Mouse (Mus musculus) heart, postnatal 36 days (tissue): ENCODE data around the gene Frmd8. TPM values are rescaled to one million over a fixed set of nuclear protein-coding genes. Genes with fewer than 3 reads are reported as not detected.
A peak's percentile ranks its signal among the peaks of the same experiment; 100 is the strongest.

Experiments used
- DNase-seq, 2 experiments: peaks; one replicate each; pipeline ENCODE4 v3.0.0; 2021 to 2022
- intact Hi-C: fragments of 180-260 bp; cut with DNase I; formaldehyde crosslinking; loops from one replicate; pipeline ENCODE4 v1.15.1; 2025
- total RNA-seq, 2 experiments: library from RNA; stranded (reverse); gene quantifications; 2 replicates each; pipeline ENCODE4 v1.2.3; 2021

Frmd8 gene
- total RNA-seq, 2 experiments from 2014 or later: 11.4 to 11.7 TPM

DNA sequence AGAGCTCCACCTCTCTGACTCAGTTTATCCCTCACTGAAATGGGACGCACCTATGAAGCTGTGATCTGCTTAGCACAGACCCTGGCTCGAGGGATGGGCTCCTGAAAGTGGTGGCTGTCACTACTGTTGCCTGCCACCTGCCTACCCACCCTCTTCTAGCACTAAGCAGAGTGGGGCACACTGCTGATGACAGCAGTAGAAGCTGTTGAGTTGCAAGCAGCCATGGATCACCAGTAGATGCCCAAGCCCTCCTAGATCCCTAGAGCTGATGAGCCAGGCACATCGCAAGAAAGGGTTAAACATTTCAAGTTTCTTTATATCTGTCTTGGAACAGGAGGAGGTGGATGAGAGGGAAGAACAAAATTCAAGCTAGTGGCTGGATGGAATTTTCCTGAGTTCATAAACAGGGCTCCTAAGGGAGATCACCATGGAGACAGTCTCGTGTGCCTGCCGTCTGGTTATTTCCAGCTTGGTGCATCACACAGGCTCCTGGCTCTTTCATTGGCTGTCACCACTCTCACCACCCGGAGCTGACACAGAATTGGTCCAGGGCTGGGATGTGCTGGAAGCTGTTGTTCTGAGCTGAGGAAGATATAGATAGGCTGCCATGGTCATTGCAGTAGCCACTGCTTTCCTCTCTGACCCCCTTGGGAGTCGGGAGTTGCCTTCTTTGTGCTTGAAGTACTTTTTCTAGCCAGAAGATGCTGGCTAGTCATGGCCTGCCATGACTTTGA lies 63.1 kb downstream of the Frmd8 start:
- intact Hi-C loops: no loop called here
- peak; percentile 69 to 78 for DNase-seq

GRCm38 (mm10) chr19:5810840-5811563 lies 64.1 kb downstream of the Frmd8 start:
- intact Hi-C loops: no loop called here
- DNase-seq: peak in 1 of 2 experiments; percentile 36

DNA sequence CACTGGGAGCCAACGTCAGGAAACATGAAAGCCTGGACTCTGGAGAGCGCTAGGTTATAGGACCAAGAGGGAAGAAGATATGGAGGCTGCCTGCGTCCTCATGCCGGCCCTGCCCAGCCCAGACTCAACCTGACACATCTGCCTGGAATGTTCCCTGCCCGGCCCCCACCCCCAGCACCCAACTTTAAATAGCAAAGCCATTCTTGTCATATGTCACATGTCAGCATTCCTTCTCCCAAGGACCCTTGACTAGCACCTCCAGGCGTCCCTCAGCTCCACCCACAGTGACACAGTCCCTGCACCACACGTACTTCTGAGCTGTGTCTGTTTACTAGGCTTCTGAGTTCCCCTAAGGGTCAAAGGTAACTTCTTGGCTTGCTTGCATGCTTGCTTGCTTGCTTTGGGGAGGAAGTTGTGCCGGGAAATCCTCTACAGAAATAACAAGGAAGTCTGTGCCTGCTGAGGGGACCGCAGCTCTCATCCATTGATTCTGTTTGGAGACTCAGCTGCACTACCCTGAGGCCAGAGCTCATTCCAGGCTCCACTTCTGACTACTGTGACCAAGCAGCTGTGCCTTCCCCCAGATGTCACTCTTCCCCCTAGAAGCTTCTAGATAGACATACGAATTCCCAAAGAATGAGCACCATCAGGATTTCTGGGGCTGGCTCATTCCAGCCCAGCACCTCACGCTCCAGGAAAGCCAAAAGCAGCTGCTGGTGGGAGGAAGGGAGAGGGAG lies 64.8 kb downstream of the Frmd8 start:
- peak in 1 of 2 experiments; percentile 59 for DNase-seq
- intact Hi-C loops: no loop called here

- intact Hi-C loops: no loop called here
- DNase-seq: no peak
These were observed 65.4 kb downstream of the Frmd8 start for GRCm38 (mm10) chr19:5809712-5810089.

GRCm38 (mm10) chr19:5808955-5809711 lies 65.9 kb downstream of the Frmd8 start:
- DNase-seq: no peak
- intact Hi-C loops: no loop called here

- intact Hi-C loops: no loop called here
- no peak for DNase-seq
These were observed 67.3 kb downstream of the Frmd8 start for GRCm38 (mm10) chr19:5807740-5808139.

GRCm38 (mm10) chr19:5806809-5807205 lies 68.3 kb downstream of the Frmd8 start:
- intact Hi-C loops: no loop called here
- DNase-seq: peak; percentile 53 to 63

- peak; percentile 64 to 71 for DNase-seq
- intact Hi-C loops: no loop called here
These were observed 68.8 kb downstream of the Frmd8 start for GRCm38 (mm10) chr19:5806051-5806808.

DNA sequence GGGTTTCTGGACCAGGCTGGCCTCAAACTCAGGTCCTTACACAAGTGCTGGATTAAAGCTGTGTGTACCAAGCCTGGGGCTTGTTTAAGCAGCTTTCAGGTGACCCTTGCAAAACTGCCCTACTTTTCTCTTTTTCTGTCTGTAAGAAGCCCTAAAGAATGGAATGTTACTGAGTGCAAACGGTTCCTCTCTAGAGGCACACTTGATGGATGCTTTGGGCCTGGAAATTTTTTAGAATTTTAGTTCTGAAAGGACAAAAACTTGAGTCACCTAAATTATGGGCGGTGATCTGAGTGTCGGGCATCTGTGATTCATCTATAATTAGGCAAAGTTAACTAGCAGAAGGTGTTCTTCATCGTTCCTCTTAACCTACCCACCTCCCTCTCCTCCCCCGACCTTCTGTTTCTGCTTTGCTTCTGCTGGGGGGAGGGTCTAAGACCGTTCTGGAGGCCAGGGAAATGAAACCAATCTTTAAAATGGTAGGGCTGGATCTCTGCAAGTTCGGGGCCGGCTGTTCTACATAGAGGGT lies 70.6 kb downstream of the Frmd8 start:
- intact Hi-C loops: no loop called here

GRCm38 (mm10) chr19:5803881-5804279 lies 71.2 kb downstream of the Frmd8 start:
- intact Hi-C loops: loop anchor here (2.0 kb wide), 1 partner anchor 15 kb away; no protein-coding TSS in a partner anchor
- no peak for DNase-seq

More for the DNA sequence above, 70.6 kb downstream of the Frmd8 start:
- DNase-seq: peak in 1 of 2 experiments; percentile 23

GRCm38 (mm10) chr19:5803041-5803880 lies 71.8 kb downstream of the Frmd8 start:
- intact Hi-C loops: loop anchor here (2.0 kb wide), 1 partner anchor 16 kb away; no protein-coding TSS in a partner anchor
- peak; percentile 99 to 100 for DNase-seq

- DNase-seq: no peak
- intact Hi-C loops: loop anchor here (1.0 to 2.0 kb wide), 2 partner anchors 16 to 43 kb away; no protein-coding TSS in a partner anchor
These were observed 72.4 kb downstream of the Frmd8 start for GRCm38 (mm10) chr19:5802787-5803040.

- peak; percentile 98 to 99 for DNase-seq
- intact Hi-C loops: loop anchor here (1.0 to 2.0 kb wide), 2 partner anchors 17 to 43 kb away; no protein-coding TSS in a partner anchor
These were observed 72.9 kb downstream of the Frmd8 start for GRCm38 (mm10) chr19:5802011-5802786.

- no peak for DNase-seq
- intact Hi-C loops: no loop called here
These were observed 73.6 kb downstream of the Frmd8 start for GRCm38 (mm10) chr19:5801432-5801964.

- intact Hi-C loops: no loop called here
- DNase-seq: peak; percentile 41 to 50
These were observed 74.2 kb downstream of the Frmd8 start for GRCm38 (mm10) chr19:5800632-5801431.

- DNase-seq: no peak
- intact Hi-C loops: no loop called here
These were observed 74.8 kb downstream of the Frmd8 start for GRCm38 (mm10) chr19:5800350-5800631.
